Mouse (Mus musculus): ENCODE measurements around the gene Znrf1. TPM values are rescaled to one million over a fixed set of nuclear protein-coding genes. Genes with fewer than 3 reads are reported as not detected.

Znrf1 gene
- total RNA-seq, 4 experiments from 2014 or later, result 67.2 to 71.6 (median 70.7) TPM

DNA sequence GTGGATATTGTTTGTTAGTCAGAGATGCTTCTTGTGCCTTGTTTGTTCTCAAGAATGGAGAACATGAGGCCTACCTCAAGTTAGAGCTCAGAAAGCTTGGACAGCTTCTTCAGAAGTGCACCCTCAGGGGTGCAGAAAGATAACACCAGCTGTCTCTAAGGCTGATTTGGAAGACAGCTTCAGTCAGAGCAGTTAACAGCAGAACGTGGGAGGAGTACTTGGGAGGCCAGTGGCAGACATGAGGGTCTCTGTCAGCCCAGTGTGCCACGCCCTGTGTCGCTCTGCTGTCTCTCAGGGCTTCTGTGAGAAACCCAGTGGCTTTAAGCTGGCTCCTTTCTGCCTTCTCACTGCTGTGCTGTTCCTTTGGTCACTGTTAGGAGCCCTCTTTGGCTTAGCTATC lies 32.1 kb downstream of the Znrf1 start:
- DNase-seq (ENCODE audit: low spot score in 2 of 2), result no peak

DNA sequence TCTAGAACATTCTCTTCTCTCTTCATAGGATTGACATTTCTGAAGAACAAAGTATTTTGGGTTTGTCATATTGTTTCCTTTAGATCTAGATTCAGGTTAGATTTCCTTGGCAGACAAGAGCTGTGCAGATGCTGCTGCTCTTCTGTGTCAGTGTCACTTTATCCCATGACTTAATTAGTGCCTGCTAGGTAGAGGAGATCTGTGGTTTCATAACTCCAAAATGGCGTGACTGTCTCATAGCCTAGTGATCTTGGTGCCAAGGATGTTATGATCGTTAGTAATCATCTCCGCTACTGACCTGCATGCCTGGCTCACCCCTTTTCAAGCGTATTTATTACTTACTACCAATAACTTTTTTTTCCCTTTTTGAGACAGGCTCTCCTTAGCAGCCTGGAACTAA lies 34.0 kb downstream of the Znrf1 start:
- no peak for DNase-seq (ENCODE audit: low spot score in 2 of 2)

DNA sequence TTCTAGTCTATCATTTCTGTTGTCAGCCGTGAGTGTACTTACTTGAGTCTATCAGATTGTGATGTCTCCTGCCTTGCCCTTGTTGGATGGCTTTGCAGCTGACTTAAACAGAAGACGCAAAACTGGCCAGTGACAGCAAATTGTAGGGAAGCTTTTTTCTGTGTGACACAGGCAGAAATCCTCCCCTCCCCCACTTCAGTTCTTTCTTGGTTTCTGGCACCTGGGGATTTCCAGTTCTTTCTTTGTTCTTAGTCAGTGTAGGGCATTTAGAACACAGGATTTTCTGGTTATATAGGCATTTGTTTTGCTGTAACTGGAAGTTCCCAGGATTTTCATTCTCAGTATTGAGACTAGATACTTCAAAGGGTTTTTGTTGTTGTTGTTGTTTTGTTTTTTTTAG lies 34.5 kb downstream of the Znrf1 start:
- DNase-seq (ENCODE audit: low spot score in 2 of 2), result no peak

GRCm38 (mm10) chr8:111571661-111572060 lies 35.8 kb downstream of the Znrf1 start:
- DNase-seq (ENCODE audit: low spot score in 2 of 2), result no peak

GRCm38 (mm10) chr8:111572431-111572830 lies 36.5 kb downstream of the Znrf1 start:
- DNase-seq (ENCODE audit: low spot score in 2 of 2), result no peak

DNA sequence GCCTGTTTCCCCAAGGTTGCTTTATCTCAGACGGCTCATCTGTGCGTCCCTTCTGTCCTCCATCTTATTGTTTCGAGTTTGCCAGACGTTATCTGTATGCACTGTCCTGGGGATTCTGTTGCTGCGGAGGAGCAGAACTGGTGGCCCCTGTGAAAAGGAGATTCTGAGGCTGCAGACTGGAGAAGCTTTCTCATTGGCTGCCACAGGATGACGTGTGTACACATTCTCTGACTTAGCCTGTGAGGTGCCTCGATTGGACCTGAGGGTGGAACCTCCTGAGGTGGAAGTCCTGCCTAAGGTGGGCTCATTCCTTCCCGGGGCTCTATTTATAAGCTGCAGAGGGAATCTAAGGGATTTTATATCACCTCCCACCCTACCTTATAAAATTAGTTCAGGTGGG lies 37.7 kb downstream of the Znrf1 start:
- DNase-seq (ENCODE audit: low spot score in 2 of 2), result no peak

DNA sequence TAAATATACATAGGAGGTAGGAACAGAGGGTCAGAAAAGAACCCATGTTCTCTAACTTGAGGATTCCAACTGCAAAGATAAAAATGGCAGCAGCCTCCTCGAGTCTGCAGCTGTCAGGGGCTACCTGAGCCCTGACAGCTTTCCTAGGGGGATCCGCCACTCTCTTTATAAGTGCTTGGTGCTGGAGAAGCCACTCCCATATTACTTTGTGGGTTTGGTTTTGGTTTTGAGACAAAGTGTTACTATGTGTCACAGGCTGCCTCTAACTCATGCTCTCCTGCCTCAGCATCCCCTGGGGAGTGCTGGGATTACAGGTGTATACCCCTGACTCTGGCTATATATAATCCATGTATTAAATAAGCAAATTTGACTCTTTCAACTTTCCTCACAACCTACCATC lies 38.1 kb downstream of the Znrf1 start:
- DNase-seq (ENCODE audit: low spot score in 2 of 2), result no peak

DNA sequence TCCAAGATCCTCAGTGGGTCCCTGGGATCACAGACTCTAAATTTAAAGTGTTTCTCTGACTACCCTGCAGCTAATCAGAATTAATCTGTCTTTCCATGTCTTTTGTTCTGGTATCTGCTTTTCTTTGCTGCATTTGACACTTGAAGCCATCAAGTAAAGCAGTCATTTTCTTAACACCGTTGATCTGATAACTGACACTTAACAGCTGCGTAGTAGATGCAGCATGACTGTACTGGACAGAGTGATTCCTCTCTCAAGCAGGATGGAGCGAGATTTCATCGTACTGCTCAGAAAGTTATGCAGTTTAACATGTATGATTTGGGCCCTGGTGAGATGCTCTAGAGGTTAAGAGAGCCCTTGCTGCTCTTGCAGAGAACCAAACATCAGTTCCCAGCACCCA lies 39.6 kb downstream of the Znrf1 start:
- DNase-seq (ENCODE audit: low spot score in 2 of 2), result no peak

DNA sequence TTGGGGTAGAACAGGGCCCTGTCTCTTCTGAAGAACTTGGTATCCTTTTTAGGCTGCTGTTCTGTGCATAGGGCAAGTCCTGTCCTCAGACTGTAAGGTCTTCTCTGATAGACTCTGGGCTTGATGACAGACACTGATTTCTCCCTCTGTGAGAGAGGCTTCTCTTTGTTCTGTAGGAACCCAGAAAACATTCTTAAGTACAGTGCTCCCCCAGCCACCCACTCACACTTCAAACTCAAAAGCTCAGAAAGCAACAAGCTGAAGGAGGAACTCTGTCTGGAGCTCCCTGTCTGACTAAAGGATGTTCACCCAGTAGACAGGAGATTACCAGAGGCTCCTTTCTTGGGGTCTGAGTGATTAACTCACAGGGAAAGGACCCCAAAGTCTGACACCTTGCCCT lies 40.6 kb downstream of the Znrf1 start:
- no peak for DNase-seq (ENCODE audit: low spot score in 2 of 2)

- no peak for DNase-seq (ENCODE audit: low spot score in 2 of 2)
Measured at GRCm38 (mm10) chr8:111577880-111578533, 42.1 kb downstream of the Znrf1 start.

GRCm38 (mm10) chr8:111579318-111579717 lies 43.4 kb downstream of the Znrf1 start:
- no peak for DNase-seq (ENCODE audit: low spot score in 2 of 2)

DNA sequence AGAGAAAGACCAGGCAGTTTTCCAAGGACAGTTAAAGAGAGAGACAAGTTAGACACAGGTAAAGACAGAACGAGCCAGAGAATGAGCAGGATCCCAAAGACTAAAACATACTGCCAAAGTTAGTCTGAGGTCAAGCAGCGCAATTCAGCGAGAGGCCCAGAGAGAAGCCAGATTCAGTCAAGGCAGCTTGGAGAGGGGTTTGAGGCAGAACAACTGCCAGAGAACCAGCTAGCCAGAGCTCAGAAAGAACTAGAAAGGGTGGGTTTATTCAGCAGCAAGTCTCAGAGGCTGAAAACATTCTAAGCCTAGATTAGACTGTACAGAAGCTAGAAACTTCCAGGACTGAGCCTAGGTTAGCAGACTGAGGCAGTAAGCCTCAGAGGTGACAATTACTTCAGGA lies 44.4 kb downstream of the Znrf1 start:
- no peak for DNase-seq (ENCODE audit: low spot score in 2 of 2)

DNA sequence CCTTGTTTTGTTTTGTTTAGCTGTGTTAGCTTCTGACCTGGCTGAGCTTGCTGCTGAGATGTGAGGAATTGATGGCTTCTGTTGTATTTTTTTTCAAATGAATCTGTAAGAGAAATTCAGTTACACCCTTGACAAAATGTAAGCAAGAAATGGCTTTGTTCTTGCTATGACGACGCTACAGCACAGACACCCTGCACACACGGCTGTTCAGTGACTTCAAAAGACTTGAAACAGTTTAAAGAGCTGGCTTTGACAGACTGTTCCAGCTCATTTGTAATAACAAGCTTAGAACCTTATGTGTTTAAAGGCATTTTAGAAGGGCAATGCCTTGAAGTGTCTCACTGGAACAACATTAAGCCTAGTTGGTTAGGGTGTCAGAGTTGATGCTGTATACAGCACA lies 46.5 kb downstream of the Znrf1 start:
- no peak for DNase-seq (ENCODE audit: low spot score in 2 of 2)

DNA sequence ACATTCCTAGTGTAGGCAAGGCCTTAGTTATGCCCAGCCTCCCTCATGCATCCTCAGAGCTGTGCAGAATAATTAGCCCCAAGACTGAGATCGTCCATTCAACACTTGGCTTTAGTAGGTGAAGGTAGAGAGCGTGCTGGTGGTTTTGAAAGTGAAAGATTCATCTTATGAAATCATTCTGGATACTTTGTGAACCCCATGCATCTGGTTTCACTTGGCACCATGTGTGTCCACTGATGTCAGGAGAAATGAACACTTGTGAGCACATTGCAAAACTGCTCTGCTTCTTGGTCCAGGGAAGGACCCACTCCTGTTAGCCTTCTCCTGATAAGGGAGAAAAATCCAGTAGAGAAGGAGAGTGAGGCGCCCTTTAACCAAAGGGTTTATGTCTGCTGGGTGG lies 49.0 kb downstream of the Znrf1 start:
- no peak for DNase-seq (ENCODE audit: low spot score in 2 of 2)

GRCm38 (mm10) chr8:111587545-111588094 lies 51.7 kb downstream of the Znrf1 start:
- no peak for DNase-seq (ENCODE audit: low spot score in 2 of 2)

DNA sequence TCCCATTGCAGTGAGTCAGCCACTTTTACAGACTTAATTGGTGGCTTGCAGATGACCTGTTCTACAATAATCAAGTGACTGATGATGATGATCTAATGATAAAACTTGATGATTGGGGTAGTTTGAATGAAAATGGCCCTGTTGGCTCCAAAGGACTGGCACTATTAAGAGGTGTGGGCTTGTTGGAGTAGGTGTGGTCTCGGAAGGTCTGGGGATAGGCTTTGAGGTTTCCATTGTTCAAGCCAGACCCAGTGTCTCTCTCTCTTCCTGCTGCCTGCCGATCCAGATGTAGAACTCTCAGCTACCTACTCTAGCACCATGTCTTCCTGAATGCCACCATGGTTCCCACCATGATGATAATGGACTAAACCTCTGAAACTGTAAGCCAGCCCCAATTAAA lies 52.4 kb downstream of the Znrf1 start:
- DNase-seq (ENCODE audit: low spot score in 2 of 2), result no peak

GRCm38 (mm10) chr8:111590214-111590613 lies 54.3 kb downstream of the Znrf1 start:
- DNase-seq (ENCODE audit: low spot score in 2 of 2), result no peak

DNA sequence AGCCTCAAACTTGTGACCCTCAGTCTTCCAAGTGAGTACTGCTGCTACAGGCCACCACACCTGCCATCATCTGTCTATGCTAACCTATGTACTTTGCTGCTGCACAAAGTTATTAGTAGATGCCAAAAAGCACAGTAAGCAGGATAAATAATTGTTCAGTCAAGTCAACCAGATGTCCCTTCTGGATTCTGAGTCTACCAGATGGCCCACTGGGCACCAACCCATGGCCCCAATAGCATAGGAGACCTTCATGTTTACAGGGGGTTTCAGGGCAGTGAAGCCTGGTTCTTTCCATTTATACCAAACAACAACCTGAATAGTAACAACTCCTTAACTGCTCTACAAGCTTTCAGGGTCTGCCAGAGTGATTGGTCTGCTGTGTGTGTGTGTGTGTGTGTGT lies 55.3 kb downstream of the Znrf1 start:
- DNase-seq (ENCODE audit: low spot score in 2 of 2), result no peak

DNA sequence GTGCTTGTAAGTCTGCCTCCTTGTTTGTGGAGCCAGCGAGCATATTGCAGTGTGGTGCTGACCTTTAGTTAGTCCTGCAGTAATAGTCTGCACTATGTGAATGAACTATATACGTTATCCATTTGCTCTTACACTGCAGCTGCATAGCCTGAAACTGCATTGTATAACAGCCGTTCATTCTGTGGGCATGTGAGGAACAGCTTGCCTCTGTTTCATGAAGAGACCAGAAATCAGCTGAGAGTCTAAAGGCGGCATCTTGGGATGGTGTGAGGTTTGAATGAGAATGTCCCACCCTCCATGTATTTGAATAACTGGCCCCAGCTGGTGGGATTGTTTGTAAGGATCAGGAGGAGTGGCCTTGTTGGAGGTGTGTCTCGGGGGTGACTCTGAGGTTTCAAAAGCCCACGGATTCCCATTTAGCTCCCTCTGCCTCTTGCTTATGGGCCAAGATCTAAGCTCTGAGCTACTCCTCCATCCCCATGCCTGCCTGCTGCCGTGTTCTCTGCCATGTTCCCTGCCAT lies 56.6 kb downstream of the Znrf1 start:
- DNase-seq (ENCODE audit: low spot score in 2 of 2), result no peak

- no peak for DNase-seq (ENCODE audit: low spot score in 2 of 2)
Measured at GRCm38 (mm10) chr8:111594044-111594840, 58.3 kb downstream of the Znrf1 start.

DNA sequence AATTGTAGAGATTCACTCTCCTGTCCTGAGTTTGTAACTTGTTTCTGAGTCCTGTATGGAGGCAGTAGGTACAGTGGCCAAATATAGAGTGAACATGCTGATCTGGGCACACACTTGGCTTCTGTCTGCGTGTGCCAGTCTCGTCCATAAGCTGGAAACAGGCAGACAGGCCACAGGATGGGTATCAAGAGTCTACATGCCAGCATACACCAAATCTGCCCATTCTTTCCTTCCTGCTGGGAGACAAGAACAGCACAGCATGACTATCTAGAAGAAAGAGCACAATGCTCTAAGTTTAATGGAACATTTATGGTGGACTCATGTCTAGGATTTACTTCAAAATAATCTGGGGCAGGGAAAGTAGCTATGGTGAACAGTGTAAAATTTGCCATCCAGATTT lies 59.1 kb downstream of the Znrf1 start:
- no peak for DNase-seq (ENCODE audit: low spot score in 2 of 2)

DNA sequence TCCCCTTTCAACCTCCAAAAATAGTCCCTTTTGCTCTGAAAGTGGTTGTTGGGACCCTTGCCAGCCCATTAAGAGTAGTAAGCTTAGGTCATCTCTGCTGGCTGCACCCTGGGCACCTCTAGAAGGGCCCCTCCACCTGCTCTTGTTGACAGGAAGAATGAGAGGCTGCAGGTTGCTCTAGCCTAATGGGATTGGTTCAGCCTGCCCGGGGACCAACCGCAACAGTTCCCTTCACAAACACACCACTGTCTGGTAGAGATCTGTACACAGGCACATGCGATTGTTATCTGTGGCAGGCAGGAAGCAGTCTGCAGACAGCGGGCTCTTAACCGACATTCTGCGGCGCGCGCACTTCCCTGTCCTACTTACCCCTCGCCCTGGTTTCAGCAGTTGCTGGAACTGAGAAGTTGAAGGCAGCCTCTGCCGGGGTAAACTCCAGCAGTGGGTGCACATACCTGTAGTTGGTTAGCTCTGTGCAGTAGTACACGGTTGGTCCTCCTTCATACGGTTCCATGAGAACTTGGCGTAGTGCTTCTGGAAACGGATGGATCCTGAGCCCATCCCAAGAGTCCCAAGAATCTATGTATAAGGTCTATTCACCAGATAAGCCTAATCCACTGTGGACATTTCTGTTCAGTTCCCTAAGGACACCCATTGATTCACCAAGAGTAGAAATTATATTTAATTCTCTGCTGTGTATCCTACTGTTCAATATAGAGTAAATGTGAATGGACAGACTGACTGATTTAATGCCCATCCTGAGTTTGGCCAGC lies 60.0 kb downstream of the Znrf1 start:
- no peak for DNase-seq (ENCODE audit: low spot score in 2 of 2)

All from gastrocnemius, adult 8-10 months (tissue).